Mouse (Mus musculus) large intestine, adult 2 months (tissue): ENCODE results near the gene Olfr1264. TPM values are rescaled to one million over a fixed set of nuclear protein-coding genes. Genes with fewer than 3 reads are reported as not detected.

Source experiments
- DNase-seq: peaks from one replicate; pipeline ENCODE4 v3.0.0-alpha.2; 2012; ENCODE audit warnings: low read depth, low spot score
- WGBS: fragments of 180-500 bp; shearing (Covaris S2); methylation state at CpG from one replicate; pipeline ENCODE4 v1.1.7; 2018; 5-methylcytosine and 5-hydroxymethylcytosine counted together
- polyA plus RNA-seq: library from polyadenylated mRNA; depleted of rRNA; stranded (reverse); fragments of >200 nt; gene quantifications from 2 replicates; pipeline ENCODE4 v1.2.3, GENCODE M21; 2012; rRNA removed

Olfr1264 gene
- not detected in 2 replicates for polyA plus RNA-seq

DNA sequence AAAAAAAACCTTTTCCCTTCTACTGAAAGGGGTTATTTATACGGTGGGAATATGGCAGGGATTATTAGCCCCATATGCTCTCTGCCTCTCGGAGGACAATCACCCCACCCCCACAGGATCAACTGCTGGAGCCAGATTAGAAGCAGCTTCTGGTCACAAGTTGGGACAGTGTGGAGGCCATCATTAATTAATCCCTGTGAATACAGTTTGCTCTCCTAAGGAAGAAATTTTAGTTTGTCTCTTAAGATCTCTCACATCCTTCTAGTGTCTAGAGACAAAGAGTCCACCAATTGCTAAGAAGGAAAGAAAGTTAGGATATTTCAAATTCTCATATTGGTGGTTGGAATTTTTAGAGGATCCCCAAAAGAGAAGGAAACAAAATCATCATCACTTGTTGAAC, at the start of gene Olfr1264:
Gene Olfr1264, minus strand, starts transcription at position 101 of the 400 bp plus-strand sequence.
- no peak for DNase-seq
- 71% methylated on average over 2 of the region's 2 CpGs for WGBS

DNA sequence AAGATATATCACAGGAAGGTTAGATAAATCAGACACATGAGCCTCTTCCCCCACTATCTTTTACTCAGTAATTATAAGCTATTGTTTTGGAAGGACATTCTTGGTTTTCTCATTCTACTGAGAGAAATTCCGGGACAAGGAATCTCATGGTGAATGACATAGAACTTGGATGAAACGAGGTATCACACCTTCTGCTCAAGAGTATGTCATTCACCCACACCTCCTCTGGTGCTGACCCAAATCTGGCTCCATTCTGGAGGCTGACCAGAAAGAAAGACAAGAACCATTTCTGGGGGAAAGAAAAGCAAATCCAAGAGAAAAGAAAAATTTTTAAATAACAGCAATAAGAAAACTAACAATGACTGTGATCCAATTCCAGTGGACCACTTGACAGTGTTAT, 44.7 kb upstream of the Olfr1264 start:
- DNase-seq, result no peak
- WGBS, result 62% methylated on average over 2 of the region's 2 CpGs

DNA sequence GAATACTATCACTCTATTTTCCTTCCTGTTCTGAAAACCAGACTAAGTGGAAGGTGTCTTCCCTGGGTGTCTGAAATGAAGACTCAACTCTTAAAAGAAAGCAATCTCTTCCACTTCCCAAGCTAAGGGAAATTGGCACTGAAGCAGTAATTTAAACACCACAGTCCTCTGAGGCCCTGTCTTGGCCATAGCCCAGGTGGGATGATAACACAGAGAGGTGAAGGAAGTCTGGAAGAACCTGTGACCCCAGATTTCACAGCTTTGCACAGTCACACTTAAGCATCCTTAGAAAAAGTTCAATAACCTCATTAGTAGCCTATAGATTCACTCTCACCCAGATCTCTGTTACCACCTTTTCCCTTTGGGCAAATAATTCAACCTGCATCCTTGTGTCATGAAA, 38.1 kb upstream of the Olfr1264 start, which contains the start of gene Olfr140:
Gene Olfr140, minus strand, starts transcription at position 101 of the 400 bp plus-strand sequence.
- no peak for DNase-seq

DNA sequence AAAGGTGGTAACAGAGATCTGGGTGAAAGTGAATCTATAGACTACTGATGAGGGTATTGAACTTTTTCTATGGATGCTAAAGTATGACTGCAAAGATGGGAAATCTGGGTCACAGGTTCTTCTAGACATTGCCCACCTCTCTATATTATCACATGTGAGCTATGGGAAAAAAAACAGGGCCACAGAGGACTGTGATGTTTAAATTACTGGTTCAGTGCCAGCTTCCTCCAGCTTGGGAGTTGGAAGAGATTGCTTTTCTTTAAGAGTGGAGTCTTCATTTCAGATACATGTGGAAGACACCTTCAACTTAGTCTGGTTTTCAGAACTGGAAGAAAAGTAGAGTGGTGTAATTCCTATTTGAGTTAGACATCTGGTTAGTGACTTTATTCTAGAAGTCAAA, 9.7 kb upstream of the Olfr1264 start, which contains the start of gene Olfr1265:
Gene Olfr1265, plus strand, starts transcription at position 301 of the 400 bp plus-strand sequence.
- DNase-seq, result no peak

DNA sequence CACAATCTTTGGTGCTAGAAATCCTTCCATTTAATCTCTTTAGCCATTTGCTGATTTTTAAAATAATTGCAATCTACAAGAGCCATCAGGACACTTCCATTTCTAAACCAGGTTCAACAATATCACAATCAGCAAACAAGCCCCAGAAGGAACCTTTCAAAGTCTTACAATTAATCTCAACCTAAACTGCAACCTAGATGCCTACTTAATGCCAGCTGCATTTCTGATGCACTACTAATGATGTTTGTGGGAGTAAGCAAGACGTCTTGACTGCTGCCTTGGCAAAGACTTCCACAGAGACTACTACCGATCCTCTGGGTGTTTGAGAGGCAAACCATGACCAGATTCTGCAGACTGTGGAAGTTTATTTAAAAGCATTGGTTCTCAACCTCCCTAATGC, 13.5 kb downstream of the Olfr1264 start, which contains the start of gene Olfr1263:
Gene Olfr1263, plus strand, starts transcription at position 301 of the 400 bp plus-strand sequence.
- no peak for DNase-seq

DNA sequence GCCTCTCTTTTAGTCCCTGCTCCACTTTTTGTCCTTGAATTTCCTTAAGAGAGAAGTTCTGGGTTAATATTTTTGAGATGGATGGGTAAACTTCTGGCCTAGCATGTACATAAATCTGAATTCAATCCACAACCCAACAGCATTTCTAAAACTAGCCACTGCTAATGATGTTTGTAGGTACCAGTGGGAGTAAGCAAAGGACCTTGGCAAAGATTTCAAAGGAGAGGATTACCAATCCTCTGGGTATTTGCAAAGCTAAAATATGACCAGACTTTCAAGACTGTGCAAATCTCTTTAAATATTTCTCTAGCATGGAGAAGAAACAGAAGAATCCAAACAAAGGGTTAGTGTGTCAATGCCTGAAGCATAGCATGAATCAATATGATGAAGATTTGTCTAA, 25.5 kb downstream of the Olfr1264 start, which contains the start of gene Olfr1262:
Gene Olfr1262, plus strand, starts transcription at position 301 of the 400 bp plus-strand sequence.
- no peak for DNase-seq

More for the DNA sequence above, 13.5 kb downstream of the Olfr1264 start, which contains the start of gene Olfr1263:
- 87% methylated on average over 2 of the region's 2 CpGs for WGBS

DNA sequence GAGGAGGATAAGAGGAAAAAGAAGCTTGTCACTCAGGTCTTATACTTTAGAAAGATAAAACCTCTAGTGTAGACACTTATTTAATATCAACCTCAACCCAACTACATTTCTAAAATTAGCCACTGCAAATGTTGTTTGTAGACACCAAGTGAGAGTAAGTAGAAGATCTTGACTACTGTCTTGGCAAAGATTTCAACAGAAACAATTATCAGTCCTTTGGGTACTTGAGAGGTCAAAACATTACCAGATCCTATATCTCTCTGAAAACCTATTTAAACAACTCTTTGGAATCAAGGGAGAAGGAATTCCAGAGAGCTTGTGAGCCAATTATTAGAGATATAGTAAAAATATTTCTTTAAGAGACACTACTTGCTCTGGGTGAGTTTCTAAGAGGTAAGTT, 34.5 kb downstream of the Olfr1264 start, which contains the start of gene Olfr1261:
Gene Olfr1261, plus strand, starts transcription at position 301 of the 400 bp plus-strand sequence.
- no peak for DNase-seq

DNA sequence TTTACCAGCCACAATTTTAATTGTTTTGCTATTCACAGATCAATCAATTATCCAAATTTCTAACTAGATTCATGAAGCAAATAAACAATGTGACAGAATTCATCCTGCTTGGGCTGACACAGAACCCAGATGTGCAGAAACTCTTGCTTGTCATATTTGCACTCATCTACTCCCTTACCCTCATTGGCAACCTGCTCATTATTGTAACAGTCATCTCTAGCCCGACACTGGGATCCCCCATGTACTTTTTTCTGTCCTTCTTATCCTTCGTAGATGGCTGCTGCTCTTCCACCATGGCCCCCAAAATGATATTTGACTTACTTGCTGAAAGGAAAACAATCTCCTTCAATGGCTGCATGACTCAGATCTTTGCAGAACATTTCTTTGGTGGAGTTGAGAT, 47.7 kb downstream of the Olfr1264 start:
- 81% methylated on average over 2 of the region's 2 CpGs for WGBS

DNA sequence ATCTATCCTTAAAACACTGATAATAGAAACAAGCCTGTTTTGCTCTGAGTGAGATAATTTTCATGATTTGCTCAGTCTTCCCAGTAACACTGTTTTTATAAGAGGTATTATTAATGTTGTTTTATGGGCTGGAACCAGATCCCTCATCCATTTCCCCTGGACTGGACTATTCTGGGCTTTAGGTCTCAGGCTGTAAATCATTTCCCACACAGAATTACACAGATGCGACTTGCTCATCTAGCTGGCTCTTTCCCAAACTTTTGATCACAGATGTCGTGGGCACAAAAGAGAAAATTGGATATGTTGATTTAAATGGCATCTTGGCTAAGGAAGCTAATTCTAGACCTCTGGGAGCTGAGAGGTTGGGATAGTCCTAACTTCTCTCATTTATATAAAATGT, 51.2 kb downstream of the Olfr1264 start, which contains the start of gene Olfr1260:
Gene Olfr1260, plus strand, starts transcription at position 157 of the 400 bp plus-strand sequence.
- WGBS, result 26% methylated on average over 2 of the region's 2 CpGs
- DNase-seq, result no peak

More for the DNA sequence above, 47.7 kb downstream of the Olfr1264 start:
- no peak for DNase-seq

Other genes starting within 250 kb of the Olfr1264 start
- not detected in 2 replicates for gene Olfr1254, start 232.0 kb downstream of the Olfr1264 start, polyA plus RNA-seq
- gene Olfr1255, start 213.5 kb downstream of the Olfr1264 start, polyA plus RNA-seq, result not detected in 2 replicates
- gene Olfr1256, start 184.0 kb downstream of the Olfr1264 start, polyA plus RNA-seq, result not detected in 2 replicates
- not detected in 2 replicates for gene Olfr48, start 177.4 kb downstream of the Olfr1264 start, polyA plus RNA-seq
- not detected in 2 replicates for gene Olfr1257, start 147.1 kb downstream of the Olfr1264 start, polyA plus RNA-seq
- gene Olfr1258, start 98.3 kb downstream of the Olfr1264 start, polyA plus RNA-seq, result not detected in 2 replicates
- gene Olfr1259, start 76.9 kb downstream of the Olfr1264 start, polyA plus RNA-seq, result 0.12 TPM in 1 of 2 replicates, not detected in the other
- gene Olfr1260, start 51.2 kb downstream of the Olfr1264 start, polyA plus RNA-seq, result not detected in 2 replicates
- gene Olfr1261, start 34.4 kb downstream of the Olfr1264 start, polyA plus RNA-seq, result not detected in 2 replicates
- gene Olfr1262, start 25.4 kb downstream of the Olfr1264 start, polyA plus RNA-seq, result not detected in 2 replicates
- not detected in 2 replicates for gene Olfr1263, start 13.4 kb downstream of the Olfr1264 start, polyA plus RNA-seq
- not detected in 2 replicates for gene Olfr1265, start 9.8 kb upstream of the Olfr1264 start, polyA plus RNA-seq
- gene Olfr140, start 38.0 kb upstream of the Olfr1264 start, polyA plus RNA-seq, result not detected in 2 replicates
- not detected in 2 replicates for gene Olfr1269, start 95.8 kb upstream of the Olfr1264 start, polyA plus RNA-seq
- not detected in 2 replicates for gene Olfr32, start 116.7 kb upstream of the Olfr1264 start, polyA plus RNA-seq
- not detected in 2 replicates for gene Olfr1270, start 127.5 kb upstream of the Olfr1264 start, polyA plus RNA-seq
- gene Olfr1506, start 198.9 kb upstream of the Olfr1264 start, polyA plus RNA-seq, result not detected in 2 replicates
- not detected in 2 replicates for gene Olfr142, start 232.0 kb upstream of the Olfr1264 start, polyA plus RNA-seq
- gene Olfr1271, start 245.5 kb upstream of the Olfr1264 start, polyA plus RNA-seq, result not detected in 2 replicates